Mouse (Mus musculus) liver, adult (tissue): ENCODE measurements around the gene Tmed9.

ENCODE experiments used
- GATA4 ChIP-seq: IDR thresholded peaks from 2 replicates; pipeline ENCODE4 v1.6.1; 2014; ENCODE audit warnings: mild to moderate bottlenecking, low read length; ENCODE audit not compliant: insufficient replicate concordance

Gene Tmed9

DNA sequence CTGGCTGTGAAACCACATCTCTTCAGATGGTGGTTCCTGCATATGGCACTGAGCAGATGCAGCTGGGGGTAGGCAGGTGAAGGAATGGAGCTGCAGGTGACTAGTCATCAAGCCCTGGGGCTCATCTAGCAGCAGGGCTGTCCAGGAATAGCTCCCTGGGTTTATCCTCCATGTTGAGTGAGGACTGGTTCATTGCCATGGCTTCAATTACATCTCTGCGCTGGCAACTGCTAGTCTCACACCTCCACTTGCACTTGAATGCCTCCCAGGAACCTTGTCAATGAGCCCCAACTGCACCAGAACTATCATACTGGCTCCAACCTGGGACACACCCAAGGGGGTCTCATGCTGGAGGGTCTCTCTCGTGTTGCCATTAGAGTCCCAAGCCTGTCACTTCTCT is 25.6 kb upstream of the Tmed9 start:
- TF ChIP-seq GATA4: no peak

DNA sequence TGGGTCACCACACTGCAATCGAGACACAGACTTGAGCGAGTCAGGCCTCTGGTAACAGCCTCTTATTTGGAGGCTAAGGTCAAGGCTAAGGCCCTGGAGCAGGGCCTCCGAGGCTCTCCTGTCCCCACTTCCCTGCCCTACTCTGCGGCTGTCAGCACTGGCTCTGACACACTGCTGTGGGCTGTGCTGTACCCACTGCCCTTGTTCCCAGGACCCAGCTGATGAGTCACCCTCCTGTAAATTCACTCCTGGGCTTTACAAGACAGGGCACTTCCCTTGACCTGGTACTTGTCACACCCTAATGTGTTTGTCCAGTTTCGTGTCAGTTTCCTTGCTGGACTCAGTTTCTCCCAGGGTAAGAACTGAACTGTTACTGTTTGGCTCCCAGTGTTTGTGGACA is 25.1 kb upstream of the Tmed9 start:
- TF ChIP-seq GATA4: no peak

DNA sequence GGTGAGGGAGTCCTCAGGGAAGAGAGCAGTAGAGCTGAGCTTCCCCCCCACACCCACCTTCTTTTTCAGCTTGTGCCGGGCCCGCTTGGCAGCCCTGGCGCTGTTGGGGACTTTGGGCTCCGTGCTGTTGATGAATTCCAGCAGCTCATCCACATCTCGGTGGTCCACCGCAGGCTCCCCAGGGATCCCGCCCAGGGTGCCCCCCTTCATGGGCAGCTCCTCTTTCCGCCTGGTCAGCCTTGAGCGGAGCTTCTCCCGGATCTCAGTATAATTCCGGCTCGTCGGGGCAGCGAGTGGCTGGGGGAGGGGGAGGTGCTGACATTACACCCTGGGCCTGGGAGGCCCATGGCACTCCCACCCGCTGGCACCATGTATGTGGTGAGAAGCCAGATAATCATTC is 24.5 kb upstream of the Tmed9 start:
- TF ChIP-seq GATA4: no peak

DNA sequence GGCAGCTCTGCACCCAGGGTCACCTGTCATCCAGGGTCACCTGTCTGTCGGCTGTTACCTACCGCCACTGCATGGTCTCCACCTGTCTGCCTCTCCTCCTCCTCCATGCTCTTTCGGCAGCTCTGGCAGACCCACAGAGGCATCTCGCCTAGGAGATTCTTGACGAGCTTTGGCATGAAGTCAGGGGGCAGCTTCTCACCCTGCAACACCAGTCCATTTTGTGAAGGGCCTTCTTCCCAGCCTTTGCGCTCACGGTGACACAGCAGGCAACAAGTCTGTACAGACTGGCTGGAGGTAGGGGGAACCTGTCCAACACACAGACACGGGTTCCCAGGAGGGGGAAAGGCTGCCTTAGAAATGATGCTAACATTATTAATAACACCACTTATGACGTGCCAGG is 17.6 kb upstream of the Tmed9 start:
- TF ChIP-seq GATA4: no peak

DNA sequence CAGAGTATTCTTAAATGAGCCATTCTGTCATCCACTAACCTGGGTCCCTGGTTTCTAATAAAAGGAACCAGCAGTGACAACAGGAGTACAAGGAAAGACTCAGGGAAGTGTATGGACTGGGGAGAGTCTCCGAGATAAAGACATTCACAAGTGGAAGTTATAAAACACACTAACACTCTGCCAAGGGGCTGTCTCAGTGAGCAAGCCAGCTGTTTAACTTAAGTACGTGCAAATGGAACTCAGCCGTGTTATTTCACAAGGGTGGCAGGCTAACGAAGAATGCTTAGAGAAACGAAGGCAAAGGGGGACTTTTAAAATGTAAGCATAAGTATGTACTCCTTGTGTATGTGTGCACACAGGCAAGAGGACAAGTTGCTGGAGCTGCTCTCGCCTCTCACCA is 16.0 kb upstream of the Tmed9 start:
- no peak for TF ChIP-seq GATA4

DNA sequence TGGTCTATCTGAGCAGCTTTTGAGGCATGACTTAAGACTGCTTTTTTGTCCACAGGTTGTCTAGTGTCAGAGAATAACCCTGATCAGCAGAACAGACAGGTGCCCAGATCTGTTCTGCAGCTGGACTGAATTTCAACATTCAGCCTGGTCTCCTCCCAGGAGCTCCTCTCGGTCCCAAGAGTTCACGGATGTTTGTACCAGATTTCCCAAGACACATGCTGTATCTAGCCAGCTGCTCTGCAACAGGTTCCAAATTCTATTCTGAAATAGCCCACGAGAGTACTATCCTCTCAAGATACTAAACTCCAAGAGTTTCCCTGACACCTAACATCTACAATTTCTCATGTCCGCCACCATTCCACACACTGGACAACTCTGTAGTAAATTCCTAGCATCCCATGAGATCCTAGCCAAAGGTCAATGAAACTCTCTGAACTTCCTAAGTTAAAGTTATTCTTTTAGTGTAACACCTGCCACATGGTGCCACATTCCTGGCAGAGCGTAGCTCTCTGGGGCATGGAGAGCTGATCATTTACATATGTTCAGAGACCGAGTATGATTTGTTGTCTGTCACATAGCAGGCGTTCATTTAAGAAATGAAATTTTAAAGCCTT is 10.2 kb upstream of the Tmed9 start:
- TF ChIP-seq GATA4: no peak

DNA sequence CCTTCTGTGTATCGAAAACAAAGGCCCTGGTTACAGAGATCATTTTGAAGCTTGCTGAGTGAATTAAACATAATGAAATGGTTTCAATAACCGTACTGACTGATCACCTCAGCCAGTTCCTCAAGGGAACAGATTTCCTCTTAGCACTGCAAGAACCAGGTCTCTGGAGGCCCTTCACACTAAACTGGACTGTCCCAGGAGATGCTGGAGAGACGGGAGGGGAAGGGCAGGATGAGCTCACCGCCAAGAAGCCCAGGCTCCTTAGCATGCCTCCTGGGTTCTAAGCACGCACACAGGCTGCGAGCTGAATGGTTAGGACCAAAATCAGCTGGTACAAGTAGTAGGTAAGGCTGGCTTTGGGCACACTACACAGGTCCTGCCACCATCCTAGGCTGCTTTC is 6.5 kb upstream of the Tmed9 start:
- TF ChIP-seq GATA4: no peak

DNA sequence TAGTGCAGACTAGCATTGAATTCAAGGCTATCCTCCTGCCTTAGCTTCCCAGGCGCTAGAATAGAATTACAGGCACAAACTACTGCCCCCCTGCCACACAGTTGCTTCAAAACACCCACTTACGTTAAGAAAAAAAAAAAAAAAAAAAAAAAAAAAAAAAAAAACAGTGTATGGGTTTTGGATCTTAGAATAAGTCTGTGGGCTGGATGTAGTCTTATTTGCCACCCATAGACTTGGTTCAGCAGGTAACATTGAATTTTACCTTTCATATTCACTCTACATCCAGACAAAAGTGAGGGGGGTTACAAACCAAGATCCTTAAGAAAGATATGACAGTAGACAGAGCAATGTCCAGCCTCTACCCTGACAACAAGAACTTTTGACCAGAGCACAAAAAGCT is 5.6 kb upstream of the Tmed9 start:
- TF ChIP-seq GATA4: no peak

DNA sequence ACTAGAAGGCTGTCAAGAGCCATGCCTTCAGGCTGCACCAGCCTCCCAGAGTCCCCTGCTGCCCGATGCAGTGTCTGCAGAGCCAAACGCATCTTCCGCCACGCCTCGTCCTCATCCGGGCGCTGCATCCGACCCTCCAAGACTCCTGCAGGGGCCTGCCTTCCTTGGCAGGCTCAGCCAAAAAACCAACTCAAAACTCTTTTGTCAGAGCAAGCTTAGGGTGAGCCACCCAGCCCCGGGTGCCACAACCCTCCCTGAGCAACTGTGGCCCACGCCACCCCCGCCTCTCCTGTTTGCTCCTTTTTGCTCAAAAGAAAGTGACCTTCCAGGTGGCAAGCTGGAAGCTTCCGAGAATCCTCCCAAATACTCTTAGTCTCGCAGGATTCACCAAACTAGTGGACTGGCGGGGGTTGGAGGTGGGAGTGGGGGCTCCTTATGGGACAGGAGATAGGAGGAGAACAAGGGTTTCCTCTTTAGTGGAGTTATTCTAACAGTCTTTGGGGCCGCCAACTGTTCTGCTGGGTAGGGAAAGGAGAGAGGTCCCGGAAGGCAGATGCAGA is 3.7 kb upstream of the Tmed9 start:
- no peak for TF ChIP-seq GATA4

DNA sequence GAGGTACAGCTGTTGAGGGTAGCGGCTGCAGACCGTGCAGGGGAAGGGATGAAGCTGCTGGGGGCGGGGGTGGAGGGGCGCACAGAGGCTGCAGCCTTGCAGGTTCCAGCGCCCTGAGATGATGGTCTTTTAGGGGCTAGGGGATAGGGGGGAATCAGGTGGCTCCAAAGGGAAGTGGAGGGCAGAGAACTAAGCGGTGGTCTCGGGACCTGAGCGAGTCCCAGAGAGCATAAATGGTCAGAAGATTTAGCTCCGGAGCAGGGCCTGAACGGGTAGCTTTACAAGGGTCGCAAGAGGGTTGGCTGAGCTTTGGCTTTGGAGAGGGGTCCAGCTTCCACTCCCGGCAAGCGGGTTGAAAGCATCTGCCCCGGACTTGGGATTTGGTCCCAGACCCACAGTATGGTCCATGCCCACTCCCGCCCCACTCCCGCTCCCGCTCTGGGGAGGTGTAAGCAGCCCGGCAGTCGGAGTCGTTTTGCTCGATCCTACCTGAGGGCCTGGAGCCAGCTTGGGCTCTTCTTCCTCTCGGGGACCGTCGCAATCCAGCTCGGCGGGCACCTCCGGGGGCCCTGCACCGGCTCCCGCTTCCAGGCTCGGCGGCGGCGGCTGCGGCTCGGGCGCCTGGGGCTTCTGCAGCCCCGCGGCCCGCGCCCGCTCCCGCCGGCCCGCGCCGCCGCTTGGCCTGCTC is 3.1 kb upstream of the Tmed9 start:
- TF ChIP-seq GATA4: no peak

DNA sequence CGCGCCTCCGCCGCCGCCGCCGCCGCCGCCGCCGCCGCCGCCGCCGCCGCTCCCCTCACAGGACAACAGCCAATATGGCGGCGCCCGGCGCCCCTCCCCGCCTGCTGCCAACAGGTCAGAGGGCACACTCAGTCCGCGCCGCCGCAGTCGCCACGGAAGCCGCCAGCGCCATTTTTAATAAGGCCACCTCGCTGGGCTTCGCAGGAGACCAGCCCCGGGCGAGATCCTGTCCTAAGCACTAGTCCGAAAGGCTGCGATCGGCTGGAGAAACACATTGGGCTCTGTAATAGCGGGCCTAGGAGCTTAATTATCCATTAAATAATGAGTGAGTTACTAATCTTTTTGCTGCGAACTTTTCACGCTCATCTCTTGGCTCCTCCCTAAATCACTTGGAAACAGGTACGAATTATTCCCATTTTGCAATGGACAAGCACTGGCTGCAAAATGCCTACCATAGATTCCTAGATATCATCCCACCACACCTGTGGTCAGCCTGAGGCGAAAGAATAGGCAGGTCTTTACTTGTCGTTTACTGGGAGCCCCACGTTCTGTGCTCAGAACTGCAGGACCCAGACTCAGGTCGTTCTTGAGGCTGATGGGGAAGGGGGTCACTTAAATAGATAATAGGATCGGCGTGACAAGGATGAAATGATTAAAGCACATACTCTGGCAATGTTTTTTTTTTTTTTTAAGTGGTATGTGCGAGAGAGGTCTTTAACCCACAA is 2.3 kb upstream of the Tmed9 start, which contains the start of gene Fam193b:
Fam193b (minus strand) TSS at position 94 of the 725 bp plus-strand sequence.
- no peak for TF ChIP-seq GATA4

DNA sequence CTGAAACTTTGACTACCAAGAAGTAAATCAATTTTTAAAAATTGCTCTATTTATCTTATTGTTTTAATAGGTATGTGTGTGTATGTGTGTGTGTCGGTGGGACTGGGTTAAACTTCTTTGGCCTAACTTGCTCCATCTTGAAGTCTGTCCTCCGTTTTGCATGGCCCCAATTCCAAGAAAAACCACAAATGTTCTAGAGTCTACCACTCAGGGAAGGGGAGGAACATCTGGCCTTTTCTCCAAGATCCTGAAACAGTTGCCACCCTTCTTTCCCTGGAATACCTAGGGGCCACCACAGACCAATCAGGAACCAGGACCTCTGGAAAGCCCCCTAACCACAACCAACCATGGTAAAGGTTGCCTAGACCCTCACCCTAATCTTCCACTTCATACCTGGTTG is 1.6 kb upstream of the Tmed9 start:
- no peak for TF ChIP-seq GATA4

DNA sequence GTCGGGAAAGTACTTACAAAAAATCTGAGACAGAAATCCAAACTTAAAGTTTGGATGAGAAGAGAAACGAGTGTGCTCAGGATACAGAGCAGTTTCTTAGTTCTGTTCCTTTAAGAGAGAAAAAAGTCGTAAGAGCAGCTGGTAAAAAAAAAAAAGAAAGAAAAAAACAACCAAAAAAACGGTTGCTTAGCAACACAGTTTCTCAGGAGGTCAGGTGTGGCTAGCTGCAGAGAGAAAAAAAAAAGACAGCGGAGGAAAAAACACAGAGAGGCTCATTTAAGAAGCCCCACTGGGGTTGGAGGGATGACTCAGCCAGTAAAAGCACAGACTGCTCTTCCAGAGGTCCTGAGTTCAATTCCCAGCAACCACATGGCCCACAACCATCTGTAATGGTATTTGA is 789 bp downstream of the Tmed9 start:
- no peak for TF ChIP-seq GATA4

DNA sequence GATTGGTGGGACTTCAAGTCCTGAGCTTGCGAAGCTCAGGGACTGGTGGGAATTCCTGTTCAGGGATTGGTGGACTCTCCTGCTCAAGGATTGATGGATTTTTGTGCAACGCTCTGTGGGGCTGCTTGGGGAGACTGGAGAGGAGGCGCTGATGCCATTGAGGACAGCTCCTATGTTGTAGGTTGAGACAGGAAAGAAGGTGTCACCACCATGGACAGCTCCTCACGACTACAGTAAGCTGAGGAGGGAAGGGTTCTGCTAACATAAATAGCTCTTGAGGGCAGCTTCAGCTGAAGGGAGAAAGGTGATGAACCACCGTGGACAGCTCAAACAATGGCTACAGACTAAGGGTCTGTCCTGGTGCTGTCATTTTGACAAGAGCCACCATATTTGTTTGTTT is 2.4 kb downstream of the Tmed9 start:
- no peak for TF ChIP-seq GATA4

DNA sequence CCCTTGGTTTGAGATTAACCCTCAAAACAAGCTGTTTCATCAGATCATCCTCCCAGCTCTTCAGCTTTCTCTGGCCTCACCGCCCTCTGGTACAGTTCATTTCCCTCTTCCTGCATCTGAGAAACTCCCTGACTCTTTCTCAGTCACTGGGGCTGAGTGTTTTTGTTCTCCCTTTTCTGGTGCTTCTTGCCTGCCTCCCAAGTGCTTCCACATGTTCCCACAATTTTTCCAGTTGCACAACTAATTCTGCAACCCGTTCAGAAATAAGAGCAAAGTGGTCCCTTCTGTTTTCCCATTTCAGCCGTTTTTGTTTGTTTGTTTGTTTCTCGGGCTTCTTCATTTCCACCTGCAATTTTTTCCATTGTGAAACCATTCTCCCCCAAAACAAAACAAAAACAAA is 4.6 kb downstream of the Tmed9 start:
- no peak for TF ChIP-seq GATA4

DNA sequence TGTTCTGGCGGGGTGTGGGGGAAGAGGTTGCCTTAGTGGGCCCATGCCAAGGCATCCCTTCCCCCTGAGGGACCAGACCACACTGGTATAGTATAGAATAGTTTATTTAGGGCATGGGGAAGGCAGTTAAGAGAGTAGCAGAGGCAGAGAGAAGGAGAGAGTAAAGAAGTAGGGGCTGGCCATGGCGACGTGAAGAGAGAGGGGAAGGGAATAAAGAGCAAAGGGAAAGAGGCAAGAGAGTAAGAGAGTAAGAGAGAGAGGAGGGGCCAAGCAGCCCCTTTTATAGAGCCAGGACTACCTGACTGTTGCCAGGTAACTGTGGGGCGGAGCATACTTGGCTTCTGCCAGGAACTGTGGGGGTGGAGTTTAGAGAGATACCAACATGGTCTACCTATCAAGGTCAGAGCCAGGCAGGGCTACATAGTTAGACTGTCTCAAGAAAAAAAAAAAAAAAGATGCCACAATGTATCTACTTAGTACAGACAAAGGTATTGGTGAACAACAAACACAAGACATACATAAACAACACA is 18.5 kb downstream of the Tmed9 start:
- TF ChIP-seq GATA4: no peak

DNA sequence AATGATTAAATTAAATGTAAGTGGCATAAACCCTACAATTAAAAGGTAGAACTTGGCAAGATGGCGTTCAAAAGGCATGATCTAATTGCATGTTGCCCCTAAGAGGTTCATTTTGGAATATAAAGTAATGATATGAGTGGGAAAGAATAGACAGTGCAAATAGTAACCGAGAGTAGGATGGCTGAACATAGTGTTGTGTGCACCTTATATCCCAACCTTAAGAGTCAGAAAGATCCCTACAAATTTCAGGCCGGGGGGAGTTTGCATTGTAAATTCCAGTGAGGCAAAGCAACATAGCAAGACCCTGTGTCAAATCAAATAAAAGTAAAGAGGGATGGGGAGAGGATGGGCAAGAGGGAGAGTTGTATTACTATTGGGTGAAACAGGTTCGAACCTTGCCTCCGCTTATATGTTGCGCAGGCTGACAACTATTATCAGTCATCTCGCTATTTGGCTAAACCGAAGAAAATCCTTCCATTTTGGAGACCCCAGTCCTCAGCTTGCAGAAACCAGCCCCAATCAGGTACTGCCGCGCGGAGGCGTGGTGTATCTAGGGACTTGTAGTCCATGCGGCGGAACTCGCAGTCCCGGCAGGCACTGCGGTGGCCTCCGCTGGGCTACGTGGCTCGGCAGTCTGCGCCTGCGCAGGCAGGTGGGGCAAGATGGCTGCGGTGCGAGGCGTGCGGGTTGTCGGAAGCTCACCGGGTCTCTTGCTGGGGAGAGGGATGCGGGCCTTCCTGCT is 19.2 kb downstream of the Tmed9 start:
- TF ChIP-seq GATA4: 0 out of 2 replicates have a peak, but pooled peaks have one; percentile 14
